Mouse (Mus musculus): ENCODE results near the gene Ammecr1.

The Ammecr1 gene
- long read RNA-seq, experiment 1, partial matches to known transcripts, result 0 of 2 reads
- long read RNA-seq, experiment 1, other reads (novel, unspliced or antisense), result 2 of 2 reads
- long read RNA-seq, experiment 2, partial matches to known transcripts, result 0 of 3 reads
- long read RNA-seq, experiment 2, other reads (novel, unspliced or antisense), result 3 of 3 reads

- intact Hi-C loops (cut with DNase I), result loop anchor here (10.0 kb wide), 1 partner anchor 121 kb away; no protein-coding TSS in a partner anchor
These were observed at the start of gene Ammecr1 for GRCm38 (mm10) chrX:142966008-142966966. Gene Ammecr1, minus strand, starts transcription at chrX:142966728.

- intact Hi-C loops (cut with DNase I), result no loop called here
These were observed 47.6 kb upstream of the Ammecr1 start for GRCm38 (mm10) chrX:143014118-143014517.

- intact Hi-C loops (cut with DNase I), result no loop called here
These were observed 45.8 kb upstream of the Ammecr1 start for GRCm38 (mm10) chrX:143012334-143012733.

DNA sequence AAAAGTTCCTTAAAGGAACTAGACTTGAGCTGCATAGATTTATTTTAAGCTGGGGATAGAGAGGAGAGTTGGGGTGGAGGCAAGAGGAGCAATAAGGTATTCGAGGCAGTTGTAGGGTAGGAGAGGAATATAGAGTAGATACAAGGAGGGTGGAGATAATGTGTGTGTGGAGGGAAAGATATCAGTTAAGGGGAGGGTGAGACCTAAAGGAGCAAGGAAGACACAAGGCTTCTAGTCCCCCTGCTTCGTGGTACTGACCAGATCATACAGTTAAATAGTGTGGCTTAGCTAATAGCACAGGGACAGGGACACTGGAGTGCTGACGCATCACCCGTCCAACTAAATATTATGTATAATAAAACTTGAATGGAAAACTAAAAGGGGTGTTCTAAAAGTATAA, 45.3 kb upstream of the Ammecr1 start:
- intact Hi-C loops (cut with DNase I), result no loop called here

DNA sequence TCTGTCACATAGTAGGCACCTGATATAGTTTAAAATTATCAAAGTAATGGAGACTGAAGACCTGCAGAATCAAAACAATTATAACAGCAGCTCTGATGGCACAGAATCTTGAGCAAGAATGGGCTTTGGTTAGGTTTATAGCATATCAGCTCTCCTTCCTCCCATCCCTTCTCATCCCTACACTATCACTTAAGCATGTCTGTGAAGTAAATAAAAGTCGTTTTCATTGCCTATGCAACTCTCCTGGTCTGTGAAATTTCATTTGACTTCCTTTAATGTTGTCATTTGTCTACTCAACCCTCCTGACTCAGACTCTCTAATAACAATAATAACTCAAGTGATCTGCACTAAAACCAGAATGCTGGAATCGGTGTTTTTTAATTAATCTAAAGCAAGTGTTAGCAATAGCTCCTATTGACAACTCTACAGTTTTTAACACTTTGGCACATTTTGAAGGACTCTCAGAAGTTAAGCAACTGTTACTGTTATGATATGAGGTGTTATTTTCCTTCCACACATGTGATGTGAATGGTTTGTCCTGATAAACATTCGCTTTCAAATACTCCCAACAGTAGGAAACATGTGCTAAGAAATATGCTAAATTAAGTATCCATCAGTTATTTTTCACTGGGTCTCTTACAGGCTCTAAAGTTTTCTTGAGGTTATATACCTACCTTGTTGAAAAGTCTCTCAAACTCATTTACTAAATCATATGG, 37.8 kb upstream of the Ammecr1 start:
- intact Hi-C loops (cut with DNase I), result no loop called here

DNA sequence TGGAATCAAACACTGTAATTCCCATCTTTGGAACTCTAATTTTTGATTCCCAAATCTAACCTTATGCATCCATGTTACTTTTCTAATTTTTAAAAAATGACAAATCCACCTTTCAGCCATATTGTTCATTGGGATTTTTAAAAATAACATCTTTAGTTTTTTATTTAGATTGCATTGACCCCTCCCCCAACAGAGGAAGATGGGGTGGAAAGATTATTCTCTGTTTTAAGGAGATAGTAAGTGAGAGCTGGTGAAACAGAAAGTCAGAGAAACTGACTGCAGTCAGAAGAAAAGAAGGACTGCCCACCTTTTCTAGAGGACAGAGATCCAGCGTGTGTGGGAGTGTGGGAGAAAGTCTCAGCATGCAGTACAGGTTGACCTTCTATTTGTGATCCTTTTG, 30.7 kb upstream of the Ammecr1 start:
- intact Hi-C loops (cut with DNase I), result no loop called here

DNA sequence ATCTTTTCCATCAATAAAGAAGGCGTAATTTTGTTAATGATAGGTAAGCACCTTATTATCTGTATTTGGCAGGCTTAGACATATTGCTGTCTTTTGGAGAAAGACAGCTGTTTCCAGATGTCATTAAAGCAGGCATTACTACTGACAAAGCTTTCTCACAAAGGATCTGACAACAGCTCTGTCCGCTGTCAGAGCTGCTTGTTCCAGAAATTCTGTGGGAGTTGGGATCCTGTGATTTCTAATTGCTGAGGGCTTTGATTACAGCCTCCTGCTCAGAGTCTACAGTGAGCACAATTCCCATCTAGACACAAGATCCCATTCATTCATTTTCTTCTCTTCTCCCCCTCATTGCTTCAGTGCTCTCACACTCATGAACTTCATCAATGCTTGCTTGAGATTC, 28.0 kb upstream of the Ammecr1 start:
- intact Hi-C loops (cut with DNase I), result no loop called here

DNA sequence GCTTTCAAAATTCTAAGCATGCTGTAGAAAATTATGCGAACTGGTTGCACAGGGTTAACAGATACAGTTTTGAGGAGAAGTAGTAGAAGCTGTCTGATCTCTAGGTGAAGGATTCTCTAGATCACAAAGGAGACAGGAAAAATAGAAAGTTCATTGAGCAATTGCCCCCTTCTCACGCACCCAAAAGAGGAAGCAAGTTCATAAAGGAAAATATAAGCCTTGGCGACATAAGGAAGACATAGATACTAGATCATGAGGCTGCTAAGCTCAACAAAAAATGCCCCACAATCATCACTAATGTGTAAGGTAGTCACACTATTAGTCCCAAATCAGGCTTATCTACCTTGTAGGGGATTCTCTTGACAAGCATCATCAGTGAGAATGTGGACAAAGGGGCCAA, 17.6 kb upstream of the Ammecr1 start:
- intact Hi-C loops (cut with DNase I), result no loop called here

DNA sequence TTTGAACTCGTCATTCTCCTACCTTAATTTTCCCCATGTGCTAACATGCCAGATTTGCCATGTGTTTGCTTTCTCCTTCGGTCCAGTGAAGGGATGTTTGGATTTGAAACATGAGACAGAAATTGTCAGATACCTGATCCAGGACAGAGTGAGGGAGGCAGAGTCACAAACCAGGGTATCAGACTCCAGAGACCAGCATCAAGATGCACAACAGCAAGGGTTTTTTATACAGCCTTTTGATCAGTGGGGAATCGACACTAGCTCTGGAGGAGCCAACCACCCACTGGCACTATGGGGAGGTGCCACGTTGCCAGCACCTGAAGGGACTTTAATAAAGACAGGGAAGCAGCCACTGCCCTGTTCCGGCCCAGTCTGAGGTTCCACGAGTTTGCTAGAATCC, 17.1 kb upstream of the Ammecr1 start:
- intact Hi-C loops (cut with DNase I), result no loop called here

DNA sequence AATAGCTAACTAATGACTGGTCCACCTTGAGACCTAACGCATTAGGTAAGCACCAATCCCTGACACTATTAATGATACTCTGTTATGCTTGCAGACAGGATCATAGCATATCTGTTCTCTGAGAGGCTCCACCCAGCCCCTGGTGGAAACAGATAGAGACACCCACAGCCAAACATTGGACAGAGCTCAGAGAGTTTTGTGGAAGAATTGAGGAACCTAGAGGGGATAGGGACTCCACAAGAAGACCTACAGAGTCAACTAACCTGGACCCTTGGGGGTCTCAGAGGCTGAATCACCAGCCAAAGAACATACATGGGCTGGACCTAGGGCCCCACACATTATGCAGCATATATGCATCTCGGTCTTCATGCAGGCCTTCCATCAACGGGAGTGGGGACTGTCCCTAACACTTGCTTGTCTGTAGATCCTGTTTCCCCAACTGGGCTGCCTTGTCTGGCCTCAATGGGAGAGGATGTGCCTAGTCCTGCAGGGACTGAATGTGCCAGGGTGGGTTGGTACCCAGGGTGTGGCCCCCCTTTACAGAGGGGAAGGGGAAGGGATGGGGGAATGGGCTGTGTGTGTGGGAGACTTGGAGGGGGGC, 15.1 kb upstream of the Ammecr1 start:
- intact Hi-C loops (cut with DNase I), result no loop called here

DNA sequence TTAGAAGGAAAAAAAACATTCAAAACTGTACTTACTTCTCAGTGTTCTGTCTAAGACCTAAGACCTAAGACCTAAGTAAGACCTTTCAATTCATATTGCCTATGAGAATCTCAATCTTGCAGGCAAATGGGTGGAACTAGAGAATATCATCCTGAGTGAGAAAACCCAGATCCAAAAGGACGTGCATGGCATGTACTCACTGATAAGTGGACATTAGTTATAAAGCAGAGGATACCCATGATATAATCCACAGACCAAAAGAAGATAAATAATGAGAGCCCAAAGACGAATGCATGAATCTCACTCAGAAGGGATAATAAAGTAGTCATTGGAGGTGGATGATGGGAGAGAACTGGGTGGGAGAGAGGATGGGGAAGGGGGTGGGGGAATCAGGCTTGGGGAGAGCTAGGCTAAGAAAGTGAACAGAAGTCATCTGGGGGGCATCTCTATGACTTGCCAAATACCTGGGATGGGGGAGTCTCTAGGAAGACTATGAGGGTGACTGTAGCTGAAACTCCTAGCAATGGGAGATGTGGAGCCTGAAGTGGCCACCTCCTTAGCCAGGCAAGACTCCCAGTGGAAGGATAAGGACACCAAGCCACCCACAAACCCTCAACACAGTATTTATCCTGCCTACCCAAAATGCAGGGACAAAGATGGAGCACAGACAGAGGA, 14.5 kb upstream of the Ammecr1 start:
- intact Hi-C loops (cut with DNase I), result no loop called here

DNA sequence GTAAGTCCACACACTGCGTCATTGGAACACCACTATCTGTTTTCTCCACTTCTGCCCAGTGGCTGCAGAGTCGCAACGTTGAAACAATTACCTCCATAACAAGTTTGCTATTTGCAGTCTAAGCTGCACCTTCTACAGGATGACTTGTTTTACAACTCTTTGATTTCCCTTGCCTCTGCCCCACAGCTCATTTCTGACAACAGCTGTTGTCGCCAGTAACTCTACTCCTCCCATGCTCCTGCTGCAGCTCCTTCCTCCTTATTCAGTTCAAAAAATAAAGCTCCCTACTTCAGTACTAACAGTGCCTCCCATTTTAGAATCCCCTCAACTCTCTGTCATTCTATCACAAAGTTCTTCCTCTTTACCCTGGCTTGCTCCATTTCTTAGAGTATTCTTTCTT, 12.7 kb upstream of the Ammecr1 start:
- intact Hi-C loops (cut with DNase I), result no loop called here

GRCm38 (mm10) chrX:142972443-142972970, 6.0 kb upstream of the Ammecr1 start:
- intact Hi-C loops (cut with DNase I), result loop anchor here (5.0 kb wide), 1 partner anchor 65 kb away; no protein-coding TSS in a partner anchor

GRCm38 (mm10) chrX:142971759-142972158, 5.2 kb upstream of the Ammecr1 start:
- intact Hi-C loops (cut with DNase I), result loop anchor here (5.0 kb wide), 1 partner anchor 66 kb away; no protein-coding TSS in a partner anchor

DNA sequence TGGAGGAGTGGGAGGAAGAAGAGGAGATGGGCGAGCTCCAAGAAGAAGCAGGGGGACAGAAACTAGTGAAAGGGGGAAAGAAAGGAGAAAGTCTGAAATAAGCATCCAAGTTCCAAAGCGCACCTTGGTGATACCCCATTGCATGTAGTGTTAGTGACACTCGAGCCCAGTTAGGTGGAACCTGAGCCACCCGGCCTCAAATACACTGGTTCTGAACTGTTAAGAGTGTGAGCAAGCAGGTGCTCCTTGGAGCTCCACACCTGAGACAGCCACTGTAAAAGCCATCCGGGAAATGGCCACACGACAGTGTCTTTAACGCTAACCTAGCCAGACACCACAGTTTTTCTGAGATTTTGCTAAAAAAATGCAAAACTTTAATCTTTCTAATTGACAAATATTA, 539 bp upstream of the Ammecr1 start:
- intact Hi-C loops (cut with DNase I), result loop anchor here (10.0 kb wide), 1 partner anchor 122 kb away; no protein-coding TSS in a partner anchor

- intact Hi-C loops (cut with DNase I), result loop anchor here (10.0 kb wide), 1 partner anchor 121 kb away; no protein-coding TSS in a partner anchor
These were observed 1.1 kb downstream of the Ammecr1 start for GRCm38 (mm10) chrX:142965236-142966007.

GRCm38 (mm10) chrX:142960434-142960833, 6.1 kb downstream of the Ammecr1 start:
- intact Hi-C loops (cut with DNase I), result loop anchor here (10.0 kb wide), 1 partner anchor 116 kb away; no protein-coding TSS in a partner anchor

DNA sequence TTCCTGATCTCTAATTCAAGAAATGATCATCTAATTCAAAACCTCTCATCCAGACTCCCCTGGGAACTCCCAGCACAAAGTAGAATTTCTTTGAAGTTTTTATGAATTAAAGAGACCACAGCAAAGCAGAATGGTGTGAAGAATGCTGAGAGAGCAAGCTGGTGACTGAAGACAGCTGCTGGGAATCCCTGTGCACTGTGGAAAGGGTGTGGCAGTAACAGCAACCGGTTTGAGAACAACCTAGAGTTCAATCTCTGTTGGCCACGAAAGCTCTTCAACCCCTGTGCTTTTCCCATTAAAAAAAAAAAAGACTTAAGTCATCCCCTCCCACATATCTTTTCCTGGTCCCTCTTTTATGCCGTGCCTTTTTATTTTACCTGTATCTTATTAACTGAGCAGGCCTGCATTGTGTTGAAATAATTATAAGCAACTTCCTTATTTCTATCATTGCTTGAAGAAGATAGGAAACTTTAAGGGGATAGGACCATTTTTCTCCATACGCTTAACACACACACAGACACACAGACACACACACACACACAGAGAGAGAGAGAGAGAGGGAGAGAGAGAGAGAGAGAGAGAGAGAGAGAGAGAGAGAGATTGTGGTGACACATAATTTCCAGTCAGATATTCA, 6.7 kb downstream of the Ammecr1 start:
- intact Hi-C loops (cut with DNase I), result loop anchor here (10.0 kb wide), 1 partner anchor 115 kb away; no protein-coding TSS in a partner anchor

DNA sequence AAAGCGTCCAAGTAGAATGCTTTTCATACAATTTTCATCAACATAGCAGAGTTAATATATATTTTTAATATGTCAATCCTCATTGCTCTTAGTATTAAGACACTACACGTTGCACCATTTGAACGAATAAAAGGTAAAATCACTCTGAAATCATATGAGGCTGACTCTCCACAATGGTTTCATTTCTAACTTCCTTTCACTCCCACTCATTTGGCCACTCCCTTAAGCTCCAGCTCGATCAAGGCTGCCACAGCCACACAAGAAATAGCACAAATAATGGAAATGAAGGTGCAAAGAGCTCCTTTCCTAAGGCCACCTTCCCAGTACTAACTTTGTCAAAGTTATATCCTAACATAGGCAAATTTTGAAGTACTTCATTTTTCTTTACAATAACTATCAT, 38.1 kb downstream of the Ammecr1 start:
- intact Hi-C loops (cut with DNase I), result no loop called here

All from adrenal gland (tissue).